Mouse (Mus musculus): Measurements from ENCODE around the gene Rnd2.
"Not testable (repeated sequence)": the region's sequence is repeated elsewhere in the genome, so short reads cannot be mapped to it uniquely, and the experiment has no call there.

Gene Rnd2

GRCm38 (mm10) chr11:101446860-101447259 lies 17.9 kb upstream of the Rnd2 start:
- not testable (repeated sequence) for DNase-seq (ENCODE audit: low spot score in 2 of 2)

DNA sequence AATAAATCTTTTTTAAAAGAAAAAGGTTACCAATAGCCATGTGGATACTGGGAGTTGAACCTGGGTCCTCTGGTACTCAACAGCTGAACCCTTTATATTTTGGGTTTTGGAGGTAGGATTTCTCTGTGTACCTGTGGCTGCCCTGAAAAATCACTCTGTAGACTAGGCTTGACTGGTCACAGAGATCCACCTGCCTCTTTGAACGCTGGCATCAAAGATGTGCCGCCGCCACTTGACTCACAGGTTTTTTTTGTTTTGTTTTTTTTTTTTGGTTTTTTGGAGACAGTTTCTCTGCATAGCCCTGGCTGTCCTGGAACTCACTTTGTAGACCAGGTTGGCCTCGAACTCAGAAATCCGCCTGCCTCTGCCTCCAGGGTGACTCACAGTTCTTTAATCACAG lies 17.0 kb upstream of the Rnd2 start:
- no peak for DNase-seq (ENCODE audit: low spot score in 2 of 2)

DNA sequence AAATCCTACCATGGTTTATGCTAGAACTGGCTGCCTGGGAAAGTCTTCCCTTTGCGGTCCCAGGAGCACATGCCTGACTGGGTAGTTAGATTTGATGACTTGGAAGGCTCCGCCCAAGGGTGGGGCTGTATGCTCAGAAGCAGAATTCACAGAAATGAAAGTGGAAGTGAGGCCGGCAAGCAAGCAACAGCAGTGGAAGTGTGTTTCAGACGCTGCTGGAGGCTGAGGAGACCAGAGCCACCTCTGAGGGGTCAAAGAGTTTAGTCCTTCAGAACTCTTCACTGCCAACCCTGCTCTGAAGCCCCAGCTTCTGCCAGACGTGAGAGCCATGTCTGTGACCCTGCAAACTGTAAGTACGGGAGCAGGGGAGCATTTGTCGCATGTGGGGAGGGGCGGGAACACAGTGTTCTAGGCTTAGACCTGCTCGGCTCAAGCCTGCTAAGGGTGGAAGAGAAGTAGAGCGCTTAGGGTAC lies 16.5 kb upstream of the Rnd2 start, which contains the start of gene Ifi35:
TSS of gene Ifi35 (plus strand) at position 134 of the 473 bp plus-strand sequence.
- peak; percentile 78 to 85 for DNase-seq (ENCODE audit: low spot score in 2 of 2)

DNA sequence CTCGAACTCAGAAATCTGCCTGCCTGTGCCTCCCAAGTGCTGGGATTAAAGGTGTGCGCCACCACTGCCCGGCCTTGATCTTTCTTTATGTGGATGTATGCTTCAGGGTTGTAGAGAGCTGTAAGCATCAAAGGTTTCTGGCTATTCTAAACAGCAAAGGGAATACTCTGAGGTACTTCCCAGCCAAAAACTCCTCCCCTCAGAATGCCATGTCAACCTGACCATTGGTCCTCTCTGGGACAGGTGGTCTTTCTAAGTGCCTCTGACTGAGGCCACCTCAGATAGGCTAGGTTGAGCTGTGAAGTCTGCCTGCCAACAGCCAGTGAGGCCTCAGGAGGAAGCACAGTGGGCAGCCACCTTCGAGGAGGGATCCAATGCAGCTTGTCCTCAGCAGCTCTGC lies 15.9 kb upstream of the Rnd2 start:
- DNase-seq (ENCODE audit: low spot score in 2 of 2), result no peak

DNA sequence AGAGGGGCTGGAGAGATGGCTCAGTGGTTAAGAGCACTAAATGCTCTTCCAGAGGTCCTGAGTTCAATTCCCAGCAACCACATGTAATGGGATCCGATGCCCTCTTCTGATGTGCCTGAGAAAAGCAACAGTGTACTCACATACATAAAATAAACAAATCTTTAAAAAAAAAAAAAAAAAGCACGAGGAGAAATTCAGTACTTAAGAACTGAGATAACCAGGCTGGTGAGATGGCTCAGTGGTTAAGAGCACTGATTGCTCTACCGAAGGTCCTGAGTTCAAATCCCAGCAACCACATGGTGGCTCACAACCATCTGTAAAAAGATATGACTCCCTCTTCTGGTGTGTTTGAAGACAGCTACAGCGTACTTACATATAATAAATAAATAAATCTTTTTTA lies 15.2 kb upstream of the Rnd2 start:
- not testable (repeated sequence) for DNase-seq (ENCODE audit: low spot score in 2 of 2)

- no peak for DNase-seq (ENCODE audit: low spot score in 2 of 2)
Measured at GRCm38 (mm10) chr11:101450394-101450793, 14.4 kb upstream of the Rnd2 start.

- no peak for DNase-seq (ENCODE audit: low spot score in 2 of 2)
Measured at GRCm38 (mm10) chr11:101451536-101451935, 13.3 kb upstream of the Rnd2 start.

GRCm38 (mm10) chr11:101452093-101452774 lies 12.6 kb upstream of the Rnd2 start:
- DNase-seq (ENCODE audit: low spot score in 2 of 2), result no peak

DNA sequence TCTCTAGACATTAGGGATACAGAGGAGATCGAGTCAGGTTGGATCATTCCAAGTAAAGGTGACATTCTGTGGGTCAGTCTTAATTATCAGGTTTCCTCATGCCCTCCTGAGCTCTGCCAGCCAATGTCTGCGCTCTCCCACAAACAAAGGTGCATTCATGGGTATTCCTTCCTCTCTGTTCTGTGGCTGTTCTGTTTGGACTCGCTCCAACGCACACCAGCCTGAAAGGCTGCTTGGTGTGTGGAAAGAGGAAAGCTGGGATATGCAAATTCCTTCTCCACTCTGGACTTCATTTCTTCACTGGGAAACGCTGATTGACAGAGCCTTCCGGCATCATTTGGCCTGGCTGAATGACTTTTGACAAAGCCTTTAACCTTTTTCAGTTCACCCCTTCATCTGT lies 10.1 kb upstream of the Rnd2 start:
- no peak for DNase-seq (ENCODE audit: low spot score in 2 of 2)

- no peak for DNase-seq (ENCODE audit: low spot score in 2 of 2)
Measured at GRCm38 (mm10) chr11:101455627-101456026, 9.2 kb upstream of the Rnd2 start.

DNA sequence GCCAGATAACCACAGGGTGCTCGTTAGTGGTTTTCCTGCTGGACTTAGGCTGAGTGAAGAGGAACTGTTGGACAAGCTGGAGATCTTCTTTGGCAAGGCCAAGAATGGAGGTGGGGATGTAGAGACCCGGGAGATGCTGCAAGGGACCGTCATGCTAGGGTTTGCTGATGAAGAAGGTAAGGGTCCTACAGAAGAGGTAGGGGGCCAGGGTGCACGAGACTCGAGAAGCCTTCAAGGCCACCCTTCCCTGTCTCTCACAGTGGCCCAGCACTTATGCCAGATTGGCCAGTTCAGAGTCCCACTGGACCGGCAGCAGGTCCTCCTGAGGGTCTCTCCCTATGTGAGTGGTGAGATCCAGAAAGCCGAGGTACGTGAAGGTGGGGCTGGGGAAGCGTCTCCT lies 7.2 kb upstream of the Rnd2 start:
- no peak for DNase-seq (ENCODE audit: low spot score in 2 of 2)

- no peak for DNase-seq (ENCODE audit: low spot score in 2 of 2)
Measured at GRCm38 (mm10) chr11:101458217-101458616, 6.6 kb upstream of the Rnd2 start.

GRCm38 (mm10) chr11:101459716-101460115 lies 5.1 kb upstream of the Rnd2 start:
- DNase-seq (ENCODE audit: low spot score in 2 of 2), result no peak

- no peak for DNase-seq (ENCODE audit: low spot score in 2 of 2)
Measured at GRCm38 (mm10) chr11:101460321-101460720, 4.5 kb upstream of the Rnd2 start.

GRCm38 (mm10) chr11:101462141-101462540 lies 2.7 kb upstream of the Rnd2 start:
- DNase-seq (ENCODE audit: low spot score in 2 of 2), result no peak

DNA sequence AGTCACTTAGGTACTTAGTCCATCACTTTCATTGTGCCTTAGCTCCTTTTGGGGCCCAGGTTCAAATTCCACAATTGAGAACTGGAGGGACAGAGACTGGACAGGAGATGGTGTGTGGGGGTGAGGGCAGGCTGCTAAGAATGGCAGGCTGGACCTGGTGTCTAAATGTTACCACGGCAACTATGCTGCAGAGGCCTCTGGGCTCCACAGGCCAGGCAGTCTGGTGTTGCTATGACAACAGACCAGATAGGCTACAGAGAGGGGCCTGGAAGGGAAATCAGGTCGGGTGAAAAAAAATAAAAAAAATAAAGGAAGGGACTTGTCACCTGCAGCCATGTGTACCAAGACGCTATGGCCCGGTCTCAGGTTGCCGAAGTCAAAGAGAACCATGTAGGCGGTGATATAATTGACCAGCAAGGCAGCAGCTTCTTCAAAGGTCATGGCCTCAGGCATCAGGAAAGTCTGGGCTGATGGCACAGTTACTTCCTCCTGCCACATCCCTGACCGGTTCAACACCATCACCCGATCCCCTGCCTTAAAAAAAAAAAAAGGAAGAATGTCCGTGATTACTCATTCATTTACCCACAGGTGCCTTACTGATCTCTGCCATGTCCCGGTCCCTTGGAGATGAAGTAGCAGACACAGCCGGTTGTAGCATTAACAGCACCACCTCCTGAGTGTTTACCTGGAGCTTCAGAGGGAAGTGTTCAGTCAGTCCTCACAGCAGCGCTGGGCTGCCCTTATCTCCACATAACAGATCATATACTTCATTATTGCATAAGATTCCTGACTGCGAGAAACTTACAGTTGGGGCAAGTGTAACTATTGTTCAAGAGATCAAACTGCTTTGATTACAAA lies 2.0 kb upstream of the Rnd2 start:
- DNase-seq (ENCODE audit: low spot score in 2 of 2), result no peak

GRCm38 (mm10) chr11:101465101-101465868 lies 486 bp downstream of the Rnd2 start:
- peak; percentile 39 to 74 for DNase-seq (ENCODE audit: low spot score in 2 of 2)

DNA sequence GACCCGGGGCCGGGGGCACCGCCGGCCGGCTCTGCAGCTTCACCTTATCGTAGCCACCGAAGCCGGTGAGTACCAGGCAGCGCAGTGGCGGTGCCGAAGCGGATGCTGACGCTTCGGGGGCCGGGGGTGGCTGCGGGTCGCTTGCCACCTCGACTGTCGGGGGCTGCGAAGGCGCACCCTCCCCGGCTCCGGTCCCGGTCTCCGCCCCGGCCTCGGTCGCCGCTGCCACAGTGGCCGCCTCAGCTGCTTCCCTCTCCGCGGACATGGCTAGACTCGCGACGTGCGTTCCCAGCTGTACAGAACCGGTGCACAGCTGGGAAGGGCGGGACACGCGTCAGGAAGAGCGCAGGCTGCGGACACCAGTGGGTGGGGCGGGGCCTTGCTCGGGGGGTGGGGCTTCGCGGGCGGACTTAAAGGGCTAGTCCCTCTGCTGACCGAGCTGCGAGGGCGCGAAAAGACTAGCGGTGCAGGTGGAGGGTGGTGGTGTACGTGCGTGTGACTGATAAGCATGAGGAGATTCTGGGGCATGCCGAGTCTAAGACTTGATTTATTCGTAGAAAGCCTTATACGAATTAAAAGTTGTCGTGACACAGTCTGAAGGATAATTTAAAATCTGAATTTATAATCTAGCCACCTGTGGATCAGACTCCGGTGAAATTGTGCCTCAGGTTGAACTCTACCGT lies 1.2 kb downstream of the Rnd2 start, which contains the start of gene Vat1:
TSS of gene Vat1 (minus strand) at position 362 of the 683 bp plus-strand sequence.
- peak; percentile 58 to 80 for DNase-seq (ENCODE audit: low spot score in 2 of 2)

DNA sequence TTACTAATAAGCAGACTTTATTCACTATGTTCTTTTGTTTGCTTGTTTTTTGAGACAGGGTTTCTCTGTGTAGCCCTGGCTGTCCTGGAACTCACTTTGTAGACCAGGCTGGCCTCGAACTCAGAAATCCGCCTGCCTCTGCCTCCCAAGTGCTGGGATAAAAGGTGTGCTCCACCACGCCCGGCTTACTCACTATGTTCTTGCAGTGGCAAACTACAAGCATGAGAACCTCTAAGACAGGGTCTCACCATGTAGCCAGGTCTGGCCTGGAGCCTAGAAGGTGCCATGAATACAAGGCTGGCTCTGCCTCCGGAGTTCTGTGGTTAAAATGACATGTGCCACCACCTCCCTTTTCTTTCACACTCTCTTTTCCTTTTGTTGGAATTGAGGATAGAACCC lies 1.8 kb downstream of the Rnd2 start:
- not testable (repeated sequence) for DNase-seq (ENCODE audit: low spot score in 2 of 2)

GRCm38 (mm10) chr11:101467477-101468262 lies 2.9 kb downstream of the Rnd2 start:
- DNase-seq (ENCODE audit: low spot score in 2 of 2), result peak; percentile 39 to 79

Measured in spleen, postnatal 4 days (tissue).